In genomic region chr5:124868981-124869380, GRCm38 (mm10) we compare ENCODE assay signal across 9 mouse cellular contexts. TPM values are rescaled to one million over a fixed set of nuclear protein-coding genes. Genes with fewer than 3 reads are reported as not detected.
DNase-seq lines count a peak whose midpoint lies in the region; ATAC-seq and TF ChIP-seq lines count a peak whose summit lies in the region.
"Had no signal": no experiment of that assay in that cellular context is flagged by ENCODE, and none has a peak within 500 bp of the region (broad histone marks: within the 10 kb centered on the region; RNA-seq: fewer than 3 reads in every experiment).

No protein-coding gene starts in this region.

- TF ChIP-seq CTCF in G1E (IDR thresholded peaks at IDR 0.05; ENCODE audit: low read depth, low read length) = no peak
- TF ChIP-seq CTCF in lung, embryonic 14.5 days (IDR thresholded peaks at IDR 0.05; ENCODE audit: low read depth) = peak; percentile 68

- 58% methylated on average over 4 of the region's 4 CpGs for WGBS in forebrain, embryonic 11.5 days
- 39% methylated on average over 4 of the region's 4 CpGs for WGBS in forebrain, embryonic 15.5 days
- 38% methylated on average over 4 of the region's 4 CpGs for WGBS in lung, embryonic 14.5 days

- no peaks in the 10 kb centered on the region for H3K9me3 ChIP-seq in forebrain, embryonic 11.5 days (ENCODE audit: control insufficient read depth, low read length)
- H3K9me3 ChIP-seq in forebrain, embryonic 15.5 days = no peaks in the 10 kb centered on the region
- no peaks in the 10 kb centered on the region for H3K9me3 ChIP-seq in G1E (replicated peaks)
- no peaks in the 10 kb centered on the region for H3K9me3 ChIP-seq in lung, embryonic 14.5 days (ENCODE audit: low read depth, low read length)
- H3K9me3 ChIP-seq: lung, embryonic 15.5 days had no signal

- no peak overlapping the region for H3K27ac ChIP-seq in forebrain, embryonic 11.5 days (ENCODE audit: low read depth, low read length)
- no peak overlapping the region for H3K27ac ChIP-seq in forebrain, embryonic 15.5 days (replicated peaks)
- H3K27ac ChIP-seq in lung, embryonic 14.5 days (ENCODE audit: low read depth) = no peak overlapping the region
- H3K27ac ChIP-seq: lung, embryonic 15.5 days had no signal

- no peaks in the 10 kb centered on the region for H3K27me3 ChIP-seq in forebrain, embryonic 11.5 days (ENCODE audit: control insufficient read depth, insufficient read depth, low read length)
- H3K27me3 ChIP-seq in forebrain, embryonic 15.5 days = no peaks in the 10 kb centered on the region
- no peaks in the 10 kb centered on the region for H3K27me3 ChIP-seq in G1E (ENCODE audit: insufficient read depth, low read length)
- no peaks in the 10 kb centered on the region for H3K27me3 ChIP-seq in lung, embryonic 14.5 days (ENCODE audit: insufficient read depth, low read length)
- H3K27me3 ChIP-seq: lung, embryonic 15.5 days had no signal

- H3K4me1 ChIP-seq in forebrain, embryonic 11.5 days (replicated peaks; ENCODE audit: control insufficient read depth, insufficient read depth, low read length) = peaks cover 3% of the 10 kb centered on the region; the same call in 1 of the 2 replicates
- peaks cover 57% of the 10 kb centered on the region for H3K4me1 ChIP-seq in forebrain, embryonic 15.5 days
- peaks cover 21% of the 10 kb centered on the region for H3K4me1 ChIP-seq in G1E (ENCODE audit: insufficient read depth, low read depth, low read length)
- H3K4me1 ChIP-seq in lung, embryonic 14.5 days (ENCODE audit: insufficient read depth) = peaks cover 24% of the 10 kb centered on the region

- no peak overlapping the region for H3K4me3 ChIP-seq in forebrain, embryonic 11.5 days (ENCODE audit: low read depth, low read length)
- no peak overlapping the region for H3K4me3 ChIP-seq in forebrain, embryonic 15.5 days
- no peak overlapping the region for H3K4me3 ChIP-seq in G1E (ENCODE audit: low read depth, low read length)
- H3K4me3 ChIP-seq in lung, embryonic 14.5 days (ENCODE audit: low read depth, low read length) = no peak overlapping the region
- H3K4me3 ChIP-seq: lung, embryonic 15.5 days had no signal

- DNase-seq in forebrain, embryonic 11.5 days (ENCODE audit: low spot score) = peak; percentile 68
- DNase-seq in G1E (ENCODE audit: low spot score) = peak; percentile 28
- DNase-seq in cerebellum, adult 8-10 months = peak; percentile 78
- peak; percentile 58 to 59 for DNase-seq in frontal cortex, postnatal 25 days (ENCODE audit: low spot score in 2 of 2)
- peak; percentile 61 to 84 for DNase-seq in kidney, postnatal 36 days
- peak; percentile 82 for DNase-seq in lung, embryonic 14.5 days
- DNase-seq in spleen, postnatal 10 days (ENCODE audit: low spot score in 2 of 2) = peak; percentile 27 to 71

- no peak for ATAC-seq in forebrain, embryonic 11.5 days (replicated peaks; ENCODE audit: low FRiP score)
- ATAC-seq in forebrain, embryonic 15.5 days (replicated peaks) = no peak
- peak; percentile 47 for ATAC-seq in G1E (ENCODE audit: extremely low read depth, insufficient number of reproducible peaks, low FRiP score, poor library complexity, severe bottlenecking)
- no peak for ATAC-seq in lung, embryonic 14.5 days (ENCODE audit: insufficient read depth)

- H3K9ac ChIP-seq in forebrain, embryonic 11.5 days (ENCODE audit: low read length) = no peak overlapping the region
- no peak overlapping the region for H3K9ac ChIP-seq in forebrain, embryonic 15.5 days (replicated peaks)
- H3K9ac ChIP-seq in lung, embryonic 14.5 days = no peak overlapping the region
- H3K9ac ChIP-seq: lung, embryonic 15.5 days had no signal

- no peak overlapping the region for H3K4me2 ChIP-seq in forebrain, embryonic 11.5 days (ENCODE audit: low read depth, low read length, severe bottlenecking)
- H3K4me2 ChIP-seq in forebrain, embryonic 15.5 days (replicated peaks) = no peak overlapping the region
- no peak overlapping the region for H3K4me2 ChIP-seq in lung, embryonic 14.5 days
- H3K4me2 ChIP-seq: lung, embryonic 15.5 days had no signal

- no peaks in the 10 kb centered on the region for H3K36me3 ChIP-seq in forebrain, embryonic 11.5 days (ENCODE audit: control insufficient read depth, insufficient read depth, low read length)
- H3K36me3 ChIP-seq in forebrain, embryonic 15.5 days = peaks cover 10% of the 10 kb centered on the region; the same call in 1 of the 2 replicates
- H3K36me3 ChIP-seq in G1E (replicated peaks) = peaks cover 83% of the 10 kb centered on the region
- H3K36me3 ChIP-seq in lung, embryonic 14.5 days (ENCODE audit: insufficient read depth) = peaks cover 39% of the 10 kb centered on the region

RNA-seq across cellular contexts. Expression of gene Zfp664, which starts 6.5 kb away (rescaled TPM):
- 139 and 166 TPM in 2 replicates for polyA plus RNA-seq in forebrain, embryonic 11.5 days (2014; fragmentation: Nextera tagmentation; extraction: Ambion mirVana)
- 122 and 129 TPM in 2 replicates for polyA plus RNA-seq in forebrain, embryonic 15.5 days (2015; fragmentation: Nextera tagmentation; extraction: Ambion mirVana)
- total RNA-seq in G1E (2014; fragmentation: Nextera tagmentation) (38.8 and 41.7 TPM in 2 replicates), G1E (2017) (29.7 and 32.0 TPM in 2 replicates)
- 45.7 and 55.0 TPM in 2 replicates for polyA plus RNA-seq in G1E (2012)
- polyA plus RNA-seq in lung, embryonic 14.5 days (2014; fragmentation: Nextera tagmentation; extraction: Ambion mirVana) = 90.7 and 98.9 TPM in 2 replicates

RNA-seq across cellular contexts. Expression of gene Ccdc92, which starts 6.8 kb away (rescaled TPM):
- polyA plus RNA-seq in forebrain, embryonic 11.5 days (2014; fragmentation: Nextera tagmentation; extraction: Ambion mirVana) = 17.3 and 18.6 TPM in 2 replicates
- 31.3 and 33.3 TPM in 2 replicates for polyA plus RNA-seq in forebrain, embryonic 15.5 days (2015; fragmentation: Nextera tagmentation; extraction: Ambion mirVana)
- total RNA-seq in G1E (2014; fragmentation: Nextera tagmentation) (1.1 TPM in 1 of 2 replicates, not detected in the other), G1E (2017) (0.93 and 1.5 TPM in 2 replicates)
- 1.2 and 1.5 TPM in 2 replicates for polyA plus RNA-seq in G1E (2012)
- 7.5 and 8.8 TPM in 2 replicates for polyA plus RNA-seq in lung, embryonic 14.5 days (2014; fragmentation: Nextera tagmentation; extraction: Ambion mirVana)

Comparison
In these comparisons a context has a peak if more than half of its experiments do, and no peak if none do; other contexts are left out.
1. DNase-seq: peak in every context shown above with its lines; median percentile 82 in lung, embryonic 14.5 days; 78 in cerebellum, adult 8-10 months; 72 in kidney, postnatal 36 days; 68 in forebrain, embryonic 11.5 days; 58 in frontal cortex, postnatal 25 days; 49 in spleen, postnatal 10 days; 28 in G1E.